Mouse (Mus musculus) gastrocnemius, adult 8-10 months (tissue): ENCODE measurements around the gene Hist1h2ak. TPM values are rescaled to one million over a fixed set of nuclear protein-coding genes. Genes with fewer than 3 reads are reported as not detected.
"Not testable (repeated sequence)": the region's sequence is repeated elsewhere in the genome, so short reads cannot be mapped to it uniquely, and the experiment has no call there.

Source experiments
- DNase-seq, 2 experiments: peaks; one replicate each; pipeline ENCODE4 v3.0.0; 2022; ENCODE audit warnings: low spot score in 2 of 2
- total RNA-seq, 4 experiments: library from RNA; stranded (reverse); gene quantifications; 2 replicates each; pipeline ENCODE4 v1.2.4; 2022

The Hist1h2ak gene
- total RNA-seq, 4 experiments from 2014 or later: not detected

GRCm38 (mm10) chr13:21722373-21722925 lies 31.2 kb downstream of the Hist1h2ak start:
- DNase-seq: no peak

GRCm38 (mm10) chr13:21721757-21722372 lies 31.8 kb downstream of the Hist1h2ak start, which contains the start of gene Hist1h2bm:
Hist1h2bm (plus strand) TSS chr13:21722044.
- DNase-seq: not testable (repeated sequence)

- not testable (repeated sequence) for DNase-seq
Observed at GRCm38 (mm10) chr13:21721107-21721756, 32.4 kb downstream of the Hist1h2ak start.

- no peak for DNase-seq
Observed at GRCm38 (mm10) chr13:21718381-21719080, 35.1 kb downstream of the Hist1h2ak start.

- peak in 1 of 2 experiments; percentile 15 for DNase-seq
Observed at GRCm38 (mm10) chr13:21717397-21718357, 36.0 kb downstream of the Hist1h2ak start, which contains the start of gene Hist1h3h. Hist1h3h (plus strand) TSS chr13:21717659.

- not testable (repeated sequence) for DNase-seq
Observed at GRCm38 (mm10) chr13:21716540-21717391, 36.9 kb downstream of the Hist1h2ak start.

- peak; percentile 10 to 15 for DNase-seq
Observed at GRCm38 (mm10) chr13:21715864-21716539, 37.6 kb downstream of the Hist1h2ak start, which contains the start of the genes Hist1h2bl and Hist1h2ai. Hist1h2bl (minus strand) TSS chr13:21716143. Hist1h2ai (plus strand) TSS chr13:21716422.

GRCm38 (mm10) chr13:21715131-21715863 lies 38.3 kb downstream of the Hist1h2ak start:
- DNase-seq: no peak

GRCm38 (mm10) chr13:21714725-21715124 lies 38.9 kb downstream of the Hist1h2ak start:
- DNase-seq: peak in 1 of 2 experiments; percentile 15

- no peak for DNase-seq
Observed at GRCm38 (mm10) chr13:21711698-21712097, 41.9 kb downstream of the Hist1h2ak start.

- DNase-seq: peak; percentile 46 to 53
Observed at GRCm38 (mm10) chr13:21710821-21711525, 42.7 kb downstream of the Hist1h2ak start.

- peak; percentile 76 to 77 for DNase-seq
Observed at GRCm38 (mm10) chr13:21710031-21710711, 43.5 kb downstream of the Hist1h2ak start.

- no peak for DNase-seq
Observed at GRCm38 (mm10) chr13:21706669-21707068, 47.0 kb downstream of the Hist1h2ak start.
